Mouse (Mus musculus): ENCODE data around the gene Gm9844.
"Not testable (repeated sequence)": the region's sequence is repeated elsewhere in the genome, so short reads cannot be mapped to it uniquely, and the experiment has no call there.

Gm9844 gene

GRCm38 (mm10) chr7:24861913-24862312 lies at the start of gene Gm9844:
Gene Gm9844 (plus strand): TSS chr7:24862213.
- no peak for DNase-seq (ENCODE audit: low spot score)

GRCm38 (mm10) chr7:24817502-24817901 lies 44.5 kb upstream of the Gm9844 start:
- no peak for DNase-seq (ENCODE audit: low spot score)

GRCm38 (mm10) chr7:24824452-24824851 lies 37.6 kb upstream of the Gm9844 start:
- no peak for DNase-seq (ENCODE audit: low spot score)

- DNase-seq (ENCODE audit: low spot score): no peak
Measured at GRCm38 (mm10) chr7:24827181-24827580, 34.8 kb upstream of the Gm9844 start.

- DNase-seq (ENCODE audit: low spot score): not testable (repeated sequence)
Measured at GRCm38 (mm10) chr7:24838732-24839409, 23.1 kb upstream of the Gm9844 start.

GRCm38 (mm10) chr7:24839410-24839808 lies 22.6 kb upstream of the Gm9844 start:
- no peak for DNase-seq (ENCODE audit: low spot score)

- no peak for DNase-seq (ENCODE audit: low spot score)
Measured at GRCm38 (mm10) chr7:24840331-24840730, 21.7 kb upstream of the Gm9844 start.

GRCm38 (mm10) chr7:24841009-24841408 lies 21.0 kb upstream of the Gm9844 start:
- DNase-seq (ENCODE audit: low spot score): no peak

- DNase-seq (ENCODE audit: low spot score): no peak
Measured at GRCm38 (mm10) chr7:24844144-24844543, 17.9 kb upstream of the Gm9844 start.

- no peak for DNase-seq (ENCODE audit: low spot score)
Measured at GRCm38 (mm10) chr7:24845181-24845580, 16.8 kb upstream of the Gm9844 start.

GRCm38 (mm10) chr7:24845713-24846112 lies 16.3 kb upstream of the Gm9844 start:
- no peak for DNase-seq (ENCODE audit: low spot score)

- DNase-seq (ENCODE audit: low spot score): not testable (repeated sequence)
Measured at GRCm38 (mm10) chr7:24846576-24846975, 15.4 kb upstream of the Gm9844 start.

- no peak for DNase-seq (ENCODE audit: low spot score)
Measured at GRCm38 (mm10) chr7:24850162-24850561, 11.9 kb upstream of the Gm9844 start.

- no peak for DNase-seq (ENCODE audit: low spot score)
Measured at GRCm38 (mm10) chr7:24850899-24851303, 11.1 kb upstream of the Gm9844 start.

GRCm38 (mm10) chr7:24851596-24852325 lies 10.3 kb upstream of the Gm9844 start:
- no peak for DNase-seq (ENCODE audit: low spot score)

- DNase-seq (ENCODE audit: low spot score): no peak
Measured at GRCm38 (mm10) chr7:24852557-24853232, 9.3 kb upstream of the Gm9844 start.

- no peak for DNase-seq (ENCODE audit: low spot score)
Measured at GRCm38 (mm10) chr7:24853233-24853563, 8.8 kb upstream of the Gm9844 start.

GRCm38 (mm10) chr7:24853695-24854094 lies 8.3 kb upstream of the Gm9844 start:
- DNase-seq (ENCODE audit: low spot score): no peak

- DNase-seq (ENCODE audit: low spot score): no peak
Measured at GRCm38 (mm10) chr7:24856460-24857120, 5.4 kb upstream of the Gm9844 start.

- DNase-seq (ENCODE audit: low spot score): no peak
Measured at GRCm38 (mm10) chr7:24859234-24859633, 2.8 kb upstream of the Gm9844 start.

GRCm38 (mm10) chr7:24862853-24863252 lies 840 bp downstream of the Gm9844 start:
- no peak for DNase-seq (ENCODE audit: low spot score)

- DNase-seq (ENCODE audit: low spot score): no peak
Measured at GRCm38 (mm10) chr7:24864156-24864555, 2.1 kb downstream of the Gm9844 start.

GRCm38 (mm10) chr7:24869080-24869479 lies 7.1 kb downstream of the Gm9844 start:
- no peak for DNase-seq (ENCODE audit: low spot score)
